Mouse (Mus musculus): ENCODE data around the gene Bend7. TPM values are rescaled to one million over a fixed set of nuclear protein-coding genes. Genes with fewer than 3 reads are reported as not detected.

Bend7 gene
- polyA plus RNA-seq, 1 experiment, result 3.7 TPM

- Histone ChIP-seq H3K27me3 (ENCODE audit: control insufficient read depth, insufficient read depth, low read length, poor library complexity, severe bottlenecking) (no peaks in the 10 kb centered on the region; the same call in 1 of the 2 replicates), H3K27ac (ENCODE audit: insufficient read depth, low read length) (no peak overlapping the region), H3K4me1 (ENCODE audit: control insufficient read depth, insufficient read depth, low read length) (peaks cover 2% of the 10 kb centered on the region), H3K4me3 (ENCODE audit: low read depth, low read length) (no peak overlapping the region), H3K36me3 (ENCODE audit: control insufficient read depth, insufficient read depth, low read length, poor library complexity, severe bottlenecking) (no peaks in the 10 kb centered on the region), H3K9me3 (replicated peaks; ENCODE audit: control insufficient read depth, insufficient read depth, low read length, poor library complexity, severe bottlenecking) (no peaks in the 10 kb centered on the region), H3K9ac (ENCODE audit: low read depth, poor library complexity, severe bottlenecking) (no peak overlapping the region)
- TF ChIP-seq EP300 (IDR thresholded peaks at IDR 0.05; ENCODE audit: insufficient read depth, low read depth, low read length) (no peak), POLR2A (IDR thresholded peaks at IDR 0.05; ENCODE audit: insufficient read depth, low read length) (peak; percentile 8)
Observed at GRCm38 (mm10) chr2:4816308-4816707, 98.7 kb downstream of the Bend7 start.

- Histone ChIP-seq H3K9ac (ENCODE audit: low read depth, poor library complexity, severe bottlenecking) (no peak overlapping the region), H3K27ac (ENCODE audit: insufficient read depth, low read length) (no peak overlapping the region), H3K4me3 (ENCODE audit: low read depth, low read length) (no peak overlapping the region), H3K36me3 (ENCODE audit: control insufficient read depth, insufficient read depth, low read length, poor library complexity, severe bottlenecking) (no peaks in the 10 kb centered on the region), H3K4me1 (ENCODE audit: control insufficient read depth, insufficient read depth, low read length) (peaks cover 2% of the 10 kb centered on the region), H3K9me3 (replicated peaks; ENCODE audit: control insufficient read depth, insufficient read depth, low read length, poor library complexity, severe bottlenecking) (no peaks in the 10 kb centered on the region), H3K27me3 (ENCODE audit: control insufficient read depth, insufficient read depth, low read length, poor library complexity, severe bottlenecking) (no peaks in the 10 kb centered on the region; the same call in 1 of the 2 replicates)
- TF ChIP-seq POLR2A (IDR thresholded peaks at IDR 0.05; ENCODE audit: insufficient read depth, low read length) (no peak), CTCF (IDR thresholded peaks at IDR 0.05; ENCODE audit: low read depth, low read length) (no peak), EP300 (IDR thresholded peaks at IDR 0.05; ENCODE audit: insufficient read depth, low read depth, low read length) (no peak)
Observed at GRCm38 (mm10) chr2:4817678-4818077, 100.0 kb downstream of the Bend7 start.

- TF ChIP-seq CTCF (IDR thresholded peaks at IDR 0.05; ENCODE audit: low read depth, low read length), result no peak
- TF ChIP-seq POLR2A (IDR thresholded peaks at IDR 0.05; ENCODE audit: insufficient read depth, low read length), result no peak
- no peak for TF ChIP-seq EP300 (IDR thresholded peaks at IDR 0.05; ENCODE audit: insufficient read depth, low read depth, low read length)
- Histone ChIP-seq H3K9me3 (replicated peaks; ENCODE audit: control insufficient read depth, insufficient read depth, low read length, poor library complexity, severe bottlenecking) (no peaks in the 10 kb centered on the region), H3K27ac (ENCODE audit: insufficient read depth, low read length) (no peak overlapping the region), H3K4me3 (ENCODE audit: low read depth, low read length) (no peak overlapping the region), H3K27me3 (ENCODE audit: control insufficient read depth, insufficient read depth, low read length, poor library complexity, severe bottlenecking) (no peaks in the 10 kb centered on the region), H3K36me3 (ENCODE audit: control insufficient read depth, insufficient read depth, low read length, poor library complexity, severe bottlenecking) (no peaks in the 10 kb centered on the region), H3K4me1 (ENCODE audit: control insufficient read depth, insufficient read depth, low read length) (peaks cover 2% of the 10 kb centered on the region), H3K9ac (ENCODE audit: low read depth, poor library complexity, severe bottlenecking) (no peak overlapping the region)
Observed at GRCm38 (mm10) chr2:4820230-4820629, 102.6 kb downstream of the Bend7 start.

GRCm38 (mm10) chr2:4824067-4824466, 106.4 kb downstream of the Bend7 start:
- H3K9ac ChIP-seq (ENCODE audit: low read depth, poor library complexity, severe bottlenecking), result no peak overlapping the region
- no peak for TF ChIP-seq CTCF (IDR thresholded peaks at IDR 0.05; ENCODE audit: low read depth, low read length)
- no peak for TF ChIP-seq EP300 (IDR thresholded peaks at IDR 0.05; ENCODE audit: insufficient read depth, low read depth, low read length)
- TF ChIP-seq POLR2A (IDR thresholded peaks at IDR 0.05; ENCODE audit: insufficient read depth, low read length), result no peak
- H3K9me3 ChIP-seq (replicated peaks; ENCODE audit: control insufficient read depth, insufficient read depth, low read length, poor library complexity, severe bottlenecking), result no peaks in the 10 kb centered on the region
- H3K4me1 ChIP-seq (ENCODE audit: control insufficient read depth, insufficient read depth, low read length), result no peaks in the 10 kb centered on the region
- no peak overlapping the region for H3K4me3 ChIP-seq (ENCODE audit: low read depth, low read length)
- no peaks in the 10 kb centered on the region for H3K27me3 ChIP-seq (ENCODE audit: control insufficient read depth, insufficient read depth, low read length, poor library complexity, severe bottlenecking)
- no peak overlapping the region for H3K27ac ChIP-seq (ENCODE audit: insufficient read depth, low read length)
- H3K36me3 ChIP-seq (ENCODE audit: control insufficient read depth, insufficient read depth, low read length, poor library complexity, severe bottlenecking), result no peaks in the 10 kb centered on the region

- Histone ChIP-seq H3K27ac (ENCODE audit: insufficient read depth, low read length) (no peak overlapping the region), H3K36me3 (ENCODE audit: control insufficient read depth, insufficient read depth, low read length, poor library complexity, severe bottlenecking) (no peaks in the 10 kb centered on the region), H3K27me3 (ENCODE audit: control insufficient read depth, insufficient read depth, low read length, poor library complexity, severe bottlenecking) (no peaks in the 10 kb centered on the region), H3K4me1 (ENCODE audit: control insufficient read depth, insufficient read depth, low read length) (no peaks in the 10 kb centered on the region), H3K4me3 (ENCODE audit: low read depth, low read length) (no peak overlapping the region), H3K9me3 (replicated peaks; ENCODE audit: control insufficient read depth, insufficient read depth, low read length, poor library complexity, severe bottlenecking) (no peaks in the 10 kb centered on the region), H3K9ac (ENCODE audit: low read depth, poor library complexity, severe bottlenecking) (no peak overlapping the region)
- TF ChIP-seq POLR2A (IDR thresholded peaks at IDR 0.05; ENCODE audit: insufficient read depth, low read length) (no peak), EP300 (IDR thresholded peaks at IDR 0.05; ENCODE audit: insufficient read depth, low read depth, low read length) (no peak), CTCF (IDR thresholded peaks at IDR 0.05; ENCODE audit: low read depth, low read length) (no peak)
Observed at GRCm38 (mm10) chr2:4828032-4828431, 110.4 kb downstream of the Bend7 start.

- no peaks in the 10 kb centered on the region for H3K9me3 ChIP-seq (replicated peaks; ENCODE audit: control insufficient read depth, insufficient read depth, low read length, poor library complexity, severe bottlenecking)
- no peaks in the 10 kb centered on the region for H3K4me1 ChIP-seq (ENCODE audit: control insufficient read depth, insufficient read depth, low read length)
- no peaks in the 10 kb centered on the region for H3K36me3 ChIP-seq (ENCODE audit: control insufficient read depth, insufficient read depth, low read length, poor library complexity, severe bottlenecking)
- H3K4me3 ChIP-seq (ENCODE audit: low read depth, low read length), result no peak overlapping the region
- H3K9ac ChIP-seq (ENCODE audit: low read depth, poor library complexity, severe bottlenecking), result no peak overlapping the region
- TF ChIP-seq POLR2A (IDR thresholded peaks at IDR 0.05; ENCODE audit: insufficient read depth, low read length), result no peak
- TF ChIP-seq CTCF (IDR thresholded peaks at IDR 0.05; ENCODE audit: low read depth, low read length), result no peak
- no peak for TF ChIP-seq EP300 (IDR thresholded peaks at IDR 0.05; ENCODE audit: insufficient read depth, low read depth, low read length)
- no peaks in the 10 kb centered on the region for H3K27me3 ChIP-seq (ENCODE audit: control insufficient read depth, insufficient read depth, low read length, poor library complexity, severe bottlenecking)
- no peak overlapping the region for H3K27ac ChIP-seq (ENCODE audit: insufficient read depth, low read length)
Observed at GRCm38 (mm10) chr2:4828446-4828997, 110.9 kb downstream of the Bend7 start.

Measured in ES-Bruce4 (cell line).